Mouse (Mus musculus) CH12.LX (cell line): ENCODE results near the gene Ttll13.

ENCODE experiments used
- CTCF ChIP-seq, 2 experiments: IDR thresholded peaks in 1 of 2; conservative IDR thresholded peaks in 1 of 2; 2 replicates each; pipeline ENCODE4 v1.5.1; 2011 to 2012; ENCODE audit warnings: low read depth in 2 of 2, low read length in 2 of 2, improper control_type of control experiment in 1 of 2, inconsistent platforms in 1 of 2, mild to moderate bottlenecking in 1 of 2, moderate library complexity in 1 of 2
- KAT2A ChIP-seq: IDR thresholded peaks from 2 replicates; pipeline ENCODE4 v1.6.1; 2012; ENCODE audit warnings: low read length, improper control_type of control experiment, inconsistent platforms; ENCODE audit not compliant: insufficient replicate concordance
- MAFK ChIP-seq: IDR thresholded peaks from 2 replicates; pipeline ENCODE4 v1.6.1; 2011; ENCODE audit warnings: low read length, improper control_type of control experiment; ENCODE audit not compliant: insufficient replicate concordance
- MAX ChIP-seq: IDR thresholded peaks from 2 replicates; pipeline ENCODE4 v1.6.1; 2011; ENCODE audit warnings: low read length, improper control_type of control experiment
- MEF2A ChIP-seq: IDR thresholded peaks from 2 replicates; pipeline ENCODE4 v1.6.1; 2014; ENCODE audit warnings: low read depth, mild to moderate bottlenecking, inconsistent platforms, low read length, improper control_type of control experiment, borderline replicate concordance
- MYC ChIP-seq: IDR thresholded peaks from 2 replicates; pipeline ENCODE4 v1.6.1; 2011; ENCODE audit warnings: low read depth, mild to moderate bottlenecking, improper control_type of control experiment, low read length
- NRF1 ChIP-seq: IDR thresholded peaks from 2 replicates; pipeline ENCODE4 v1.6.1; 2014; ENCODE audit warnings: low read depth, mild to moderate bottlenecking, inconsistent platforms, low read length, improper control_type of control experiment, moderate library complexity
- POLR2AphosphoS2 ChIP-seq: IDR thresholded peaks from 2 replicates; pipeline ENCODE4 v1.6.1; 2011; ENCODE audit warnings: low read depth, low read length, improper control_type of control experiment
- USF1 ChIP-seq: IDR thresholded peaks from 2 replicates; pipeline ENCODE4 v1.6.1; 2014; ENCODE audit warnings: low read depth, mild to moderate bottlenecking, inconsistent platforms, low read length, improper control_type of control experiment

GRCm38 (mm10) chr7:80246148-80246721 lies at the start of gene Ttll13:
- TF ChIP-seq NRF1 = peak; percentile 41; the same call in 1 of the 2 replicates
- TF ChIP-seq CTCF (conservative IDR thresholded peaks at IDR 0.05 in 1 of 2, IDR thresholded peaks at IDR 0.05 in 1 of 2; ENCODE audit: low read depth in 2 of 2, low read length in 2 of 2) = peak in 1 of 2 experiments; percentile 56; a peak in 2 of 4 replicates
- 0 out of 2 replicates have a peak, but pooled peaks have one; percentile 42 for TF ChIP-seq MYC
- TF ChIP-seq POLR2AphosphoS2 = no peak
- TF ChIP-seq MAX = peak; percentile 58; the same call in 1 of the 2 replicates
- TF ChIP-seq MEF2A = no peak
- TF ChIP-seq MAFK = no peak
- TF ChIP-seq KAT2A = peak; percentile 76; the same call in 1 of the 2 replicates
- no peak for TF ChIP-seq USF1
